Mouse (Mus musculus) spleen, adult 2 months (tissue): Measurements from ENCODE around the gene Tead3.

Experiments used
- CTCF ChIP-seq: fragments of 200-500 bp; IDR thresholded peaks from 2 replicates; pipeline ENCODE4 v1.5.1; 2011; ENCODE audit warnings: mild to moderate bottlenecking, inconsistent platforms; ENCODE audit not compliant: insufficient read depth, insufficient read length, insufficient replicate concordance; ENCODE audit errors: extremely low read depth
- POLR2A ChIP-seq: fragments of 200-500 bp; IDR thresholded peaks from 2 replicates; pipeline ENCODE4 v1.6.1; 2011; ENCODE audit warnings: low read depth, low read length, inconsistent platforms

DNA sequence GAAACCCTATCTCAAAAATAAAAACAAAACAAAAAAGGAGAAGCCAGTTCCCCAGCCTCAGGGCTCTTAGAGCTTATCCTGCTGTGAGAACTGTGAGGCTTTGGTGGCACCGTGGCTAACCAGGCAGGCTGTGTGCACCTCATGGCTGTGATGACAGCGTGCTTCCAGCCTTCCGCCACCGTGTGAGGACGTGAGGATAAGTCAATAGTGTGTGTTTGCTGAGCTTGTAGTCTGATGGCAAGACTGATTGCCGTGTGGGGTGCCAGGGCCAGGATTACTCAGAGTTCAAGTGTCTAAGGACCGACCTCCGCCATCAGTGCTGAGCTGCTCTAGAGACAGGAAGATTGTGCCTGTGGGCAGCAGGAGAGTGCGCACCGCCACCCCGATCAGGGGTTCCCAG is 59.9 kb downstream of the Tead3 start:
- no peak for TF ChIP-seq CTCF
- TF ChIP-seq POLR2A: no peak
